Comparison of ENCODE assay signal across 15 mouse cellular contexts in genomic region chr15:82692955-82693354, GRCm38 (mm10).
"Had no signal": no experiment of that assay in that cellular context is flagged by ENCODE, and none has a peak within 500 bp of the region (broad histone marks: within the 10 kb centered on the region; RNA-seq: fewer than 3 reads in every experiment).

No protein-coding gene starts in this region.

- ATAC-seq: lung, postnatal 0 days had no signal

- H3K27me3 ChIP-seq: kidney, embryonic 15.5 days; neural tube, embryonic 15.5 days had no signal

- H3K9me3 ChIP-seq: kidney, embryonic 15.5 days; limb, embryonic 10.5 days; midbrain, embryonic 10.5 days; neural tube, embryonic 15.5 days had no signal

- H3K4me2 ChIP-seq: kidney, embryonic 15.5 days; neural tube, embryonic 15.5 days had no signal

- H3K4me3 ChIP-seq: kidney, embryonic 15.5 days; limb, embryonic 10.5 days; midbrain, embryonic 10.5 days; myocyte; neural tube, embryonic 15.5 days had no signal

- DNase-seq: kidney, adult 18-20 months; kidney, postnatal 25 days; layer of hippocampus, adult 9-11 months; layer of hippocampus, postnatal 36 days; lung, adult 2 months; lung, postnatal 36 days; midbrain, embryonic 14.5 days; right cerebral cortex, adult 18-20 months; thymus, postnatal 4 days had no signal

- H3K36me3 ChIP-seq: kidney, embryonic 15.5 days; limb, embryonic 10.5 days; midbrain, embryonic 10.5 days; neural tube, embryonic 15.5 days had no signal

- H3K27ac ChIP-seq: kidney, embryonic 15.5 days; limb, embryonic 10.5 days; midbrain, embryonic 10.5 days; neural tube, embryonic 15.5 days had no signal

- H3K4me1 ChIP-seq: kidney, embryonic 15.5 days; limb, embryonic 10.5 days; midbrain, embryonic 10.5 days; neural tube, embryonic 15.5 days had no signal

- H3K9ac ChIP-seq: kidney, embryonic 15.5 days; neural tube, embryonic 15.5 days had no signal
